ENCODE assay signal across 9 mouse cellular contexts in genomic region chr8:117303666-117304065, GRCm38 (mm10). TPM values are rescaled to one million over a fixed set of nuclear protein-coding genes. Genes with fewer than 3 reads are reported as not detected.
DNase-seq lines count a peak whose midpoint lies in the region; ATAC-seq and TF ChIP-seq lines count a peak whose summit lies in the region.
"Had no signal": no experiment of that assay in that cellular context is flagged by ENCODE, and none has a peak within 500 bp of the region (broad histone marks: within the 10 kb centered on the region; RNA-seq: fewer than 3 reads in every experiment).

No protein-coding gene starts in this region.

- H3K9me3 ChIP-seq in heart, postnatal 0 days (replicated peaks; ENCODE audit: control insufficient read depth, low read length): no peaks in the 10 kb centered on the region
- H3K9me3 ChIP-seq in liver, embryonic 13.5 days (replicated peaks): no peaks in the 10 kb centered on the region
- no peaks in the 10 kb centered on the region for H3K9me3 ChIP-seq in forebrain, embryonic 16.5 days (ENCODE audit: control insufficient read depth, low read length)

- no peak overlapping the region for H3K27ac ChIP-seq in heart, postnatal 0 days (ENCODE audit: low read depth)
- H3K27ac ChIP-seq in liver, embryonic 13.5 days: 0 out of 2 replicates have a peak overlapping the region, but pooled peaks have one; percentile 29
- no peak overlapping the region for H3K27ac ChIP-seq in forebrain, embryonic 16.5 days (ENCODE audit: low read length)

- H3K9ac ChIP-seq in heart, postnatal 0 days (replicated peaks; ENCODE audit: low read depth, low read length): no peak overlapping the region
- H3K9ac ChIP-seq in liver, embryonic 13.5 days: no peak overlapping the region
- H3K9ac ChIP-seq in forebrain, embryonic 16.5 days (replicated peaks; ENCODE audit: low read depth, low read length): no peak overlapping the region

- H3K4me1 ChIP-seq in heart, postnatal 0 days (ENCODE audit: control insufficient read depth, insufficient read depth): peaks cover 21% of the 10 kb centered on the region
- peaks cover 92% of the 10 kb centered on the region for H3K4me1 ChIP-seq in liver, embryonic 13.5 days (replicated peaks)
- H3K4me1 ChIP-seq in forebrain, embryonic 16.5 days (replicated peaks; ENCODE audit: control insufficient read depth, insufficient read depth, low read length): peaks cover 15% of the 10 kb centered on the region

- ATAC-seq in heart, postnatal 0 days (ENCODE audit: insufficient read depth, low read depth): peak; percentile 63
- no peak for ATAC-seq in liver, embryonic 13.5 days (ENCODE audit: low read depth)
- ATAC-seq in forebrain, embryonic 16.5 days: no peak

- H3K27me3 ChIP-seq in heart, postnatal 0 days (ENCODE audit: control insufficient read depth, insufficient read depth, low read length): no peaks in the 10 kb centered on the region
- no peaks in the 10 kb centered on the region for H3K27me3 ChIP-seq in liver, embryonic 13.5 days
- H3K27me3 ChIP-seq in forebrain, embryonic 16.5 days (replicated peaks; ENCODE audit: control insufficient read depth, insufficient read depth, low read length): no peaks in the 10 kb centered on the region

- H3K36me3 ChIP-seq in heart, postnatal 0 days (replicated peaks; ENCODE audit: control insufficient read depth, insufficient read depth, low read length): no peaks in the 10 kb centered on the region
- peaks cover 5% of the 10 kb centered on the region; the same call in 1 of the 2 replicates for H3K36me3 ChIP-seq in liver, embryonic 13.5 days
- no peaks in the 10 kb centered on the region for H3K36me3 ChIP-seq in forebrain, embryonic 16.5 days (ENCODE audit: control insufficient read depth, insufficient read depth)

- DNase-seq in heart, postnatal 0 days (ENCODE audit: low spot score): no peak
- DNase-seq in heart, adult 9 months (ENCODE audit: low spot score in 2 of 2): no peak
- peak; percentile 31 for DNase-seq in urinary bladder, postnatal 14 days (ENCODE audit: low spot score)
- no peak for DNase-seq in urinary bladder, adult 2 months (ENCODE audit: low spot score)
- no peak for DNase-seq in liver, embryonic 13.5 days
- no peak for DNase-seq in layer of hippocampus, adult 18-20 months (ENCODE audit: low spot score in 2 of 2)
- DNase-seq in urinary bladder, postnatal 25 days (ENCODE audit: low spot score): no peak
- DNase-seq: cerebellum, postnatal 36 days had no signal

- no peak for TF ChIP-seq EP300 in heart, postnatal 0 days (IDR thresholded peaks at IDR 0.05; ENCODE audit: low read depth)

- TF ChIP-seq CTCF in heart, postnatal 0 days (IDR thresholded peaks at IDR 0.05; ENCODE audit: low read depth): no peak

- H3K4me2 ChIP-seq in heart, postnatal 0 days (ENCODE audit: low read depth, low read length): no peak overlapping the region
- H3K4me2 ChIP-seq in liver, embryonic 13.5 days: no peak overlapping the region
- H3K4me2 ChIP-seq in forebrain, embryonic 16.5 days (ENCODE audit: low read length): no peak overlapping the region

- no peak overlapping the region for H3K4me3 ChIP-seq in heart, postnatal 0 days (ENCODE audit: low read depth, low read length)
- H3K4me3 ChIP-seq in liver, embryonic 13.5 days (replicated peaks): no peak overlapping the region
- H3K4me3 ChIP-seq in forebrain, embryonic 16.5 days (replicated peaks; ENCODE audit: low read length): no peak overlapping the region

- WGBS in heart, postnatal 0 days: 50% methylated on average over 9 of the region's 9 CpGs
- WGBS in liver, embryonic 13.5 days (ENCODE audit: insufficient replicate concordance): 54% methylated on average over 9 of the region's 9 CpGs
- 62% methylated on average over 9 of the region's 9 CpGs for WGBS in forebrain, embryonic 16.5 days

RNA-seq across cellular contexts. Expression of gene Cmip, which starts 46.8 kb away (rescaled TPM):
- 11.1 and 19.6 TPM in 2 replicates for total RNA-seq in heart, postnatal 0 days (2014; rRNA removed; ENCODE audit: low replicate concordance)
- polyA plus RNA-seq in heart, postnatal 0 days (2015; fragmentation: Nextera tagmentation; extraction: Ambion mirVana): 4.9 and 5.7 TPM in 2 replicates
- 39.4 and 48.7 TPM in 2 replicates for polyA plus RNA-seq in urinary bladder, adult 2 months (2012; rRNA removed)
- 5.8 and 6.7 TPM in 2 replicates for polyA plus RNA-seq in liver, embryonic 13.5 days (2015; fragmentation: Nextera tagmentation; extraction: Ambion mirVana)
- total RNA-seq in layer of hippocampus, adult 18-20 months (2021): 100 to 1,000 TPM; 275 to 296 TPM
- 80.1 and 98.1 TPM in 2 replicates for polyA plus RNA-seq in forebrain, embryonic 16.5 days (2015; fragmentation: Nextera tagmentation; extraction: Ambion mirVana)
